Mouse (Mus musculus) pancreas, adult 10 weeks (tissue): ENCODE results near the gene Nrxn2. TPM values are rescaled to one million over a fixed set of nuclear protein-coding genes. Genes with fewer than 3 reads are reported as not detected.

Experiments used
- polyA plus RNA-seq: library from polyadenylated mRNA; stranded (reverse); fragments of 350-450 nt; fragmentation: Illumina TruSeq; extraction: RNeasy Lipid Tissue Mini Kit (QIAGEN cat#74804); gene quantifications from one replicate; pipeline ENCODE4 v1.2.3, GENCODE M21; 2015; ENCODE audit warnings: low read depth, low replicate concordance; ENCODE audit not compliant: insufficient read depth

The Nrxn2 gene
- 1.6 TPM for polyA plus RNA-seq

DNA sequence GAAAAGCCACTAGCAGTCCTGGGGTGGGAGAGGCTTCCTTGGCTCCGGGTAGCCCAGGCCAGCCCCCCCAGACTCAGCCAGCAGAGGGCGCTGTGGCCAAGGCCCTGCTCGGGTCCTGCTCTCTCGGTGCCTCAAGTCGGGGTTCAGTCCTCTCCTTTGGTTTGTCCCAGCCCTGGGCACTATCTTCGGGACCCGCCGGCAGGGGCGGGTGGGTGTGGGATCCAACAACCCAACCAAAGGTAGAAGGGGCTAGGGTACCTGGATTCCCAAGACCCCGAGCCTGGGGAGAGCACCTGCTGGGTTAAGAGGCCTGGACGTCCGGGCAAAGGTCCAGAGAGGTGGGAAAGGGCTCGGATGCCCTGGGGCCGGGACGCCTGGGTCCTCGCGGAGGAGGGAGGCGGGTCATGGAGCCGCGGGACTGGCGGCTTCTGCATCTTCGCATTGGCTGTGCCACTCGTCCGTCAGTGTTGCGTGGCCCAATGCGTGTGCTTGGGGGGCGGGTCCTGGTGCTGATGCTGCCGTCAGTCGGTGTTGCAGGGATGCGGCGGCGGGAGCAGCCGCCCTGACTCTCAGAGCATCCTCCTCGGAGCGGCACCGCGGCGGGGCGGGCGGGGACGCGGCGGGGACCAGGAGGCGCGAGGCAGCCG, at the start of gene Nrxn2:
Nrxn2 (plus strand) TSS at position 499 of the 647 bp plus-strand sequence.

DNA sequence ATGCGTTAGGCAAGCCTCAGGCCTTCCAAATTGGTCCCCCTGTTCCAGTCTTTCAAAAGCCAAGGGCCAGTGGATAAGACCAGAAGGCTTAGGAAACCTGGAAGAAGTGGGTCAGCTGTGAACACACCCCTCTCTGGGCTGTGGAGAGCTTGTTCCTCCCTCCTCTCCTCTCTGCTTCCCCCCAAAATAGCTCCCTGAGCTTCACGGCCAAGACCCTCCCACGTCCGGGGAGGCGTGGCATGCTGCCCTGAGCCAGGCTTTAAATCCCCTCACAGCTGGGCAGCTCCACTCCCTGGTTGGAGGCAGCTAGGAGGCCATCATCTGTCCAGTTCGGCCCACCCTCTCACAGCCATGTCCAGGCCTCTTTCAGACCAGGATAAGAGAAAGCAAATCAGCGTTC, 34.4 kb upstream of the Nrxn2 start, which contains the start of gene Pygm:
Pygm (plus strand) TSS at position 272 of the 400 bp plus-strand sequence.

DNA sequence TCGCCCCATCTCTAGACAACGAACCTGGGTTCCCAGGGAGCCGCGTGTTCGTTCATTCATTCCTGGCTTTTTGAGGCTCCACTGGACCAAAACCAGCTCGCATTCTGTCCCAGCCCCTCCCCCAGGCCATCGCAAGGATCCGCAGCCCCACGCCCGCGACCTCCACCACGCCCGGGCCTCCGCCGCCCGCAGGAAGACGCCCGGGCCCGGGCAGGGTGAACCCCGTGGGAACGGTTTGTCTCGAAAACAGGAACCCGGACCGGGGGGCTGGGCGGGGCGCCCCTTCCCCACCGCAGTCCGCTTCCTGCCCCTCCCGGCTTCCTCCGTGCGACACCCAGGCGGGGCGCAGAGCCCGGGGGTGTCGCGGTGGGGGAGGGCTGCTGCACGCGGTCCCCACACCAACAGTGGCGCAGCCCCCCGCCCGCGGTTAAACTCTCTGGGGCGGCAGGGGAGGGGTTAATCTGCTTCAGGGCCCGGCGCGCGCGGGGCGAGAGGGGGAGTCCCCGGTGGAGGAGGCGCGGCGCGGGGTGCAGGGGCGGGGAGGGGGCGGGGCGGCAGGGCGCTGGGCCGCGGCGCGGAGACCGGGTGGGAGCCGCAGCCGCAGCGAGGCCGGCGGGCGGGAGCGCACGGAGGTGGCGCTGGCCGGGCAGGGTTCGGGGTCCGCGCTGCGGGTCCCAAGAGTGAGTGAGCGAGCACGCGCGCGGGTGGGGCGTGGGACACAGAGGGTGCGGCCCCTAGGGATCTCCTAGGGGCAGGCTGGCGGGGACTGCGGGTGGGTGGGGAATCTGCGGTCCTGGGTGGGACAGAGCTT, 19.0 kb upstream of the Nrxn2 start, which contains the start of gene Rasgrp2:
Rasgrp2 (plus strand) TSS at position 56 of the 811 bp plus-strand sequence.

DNA sequence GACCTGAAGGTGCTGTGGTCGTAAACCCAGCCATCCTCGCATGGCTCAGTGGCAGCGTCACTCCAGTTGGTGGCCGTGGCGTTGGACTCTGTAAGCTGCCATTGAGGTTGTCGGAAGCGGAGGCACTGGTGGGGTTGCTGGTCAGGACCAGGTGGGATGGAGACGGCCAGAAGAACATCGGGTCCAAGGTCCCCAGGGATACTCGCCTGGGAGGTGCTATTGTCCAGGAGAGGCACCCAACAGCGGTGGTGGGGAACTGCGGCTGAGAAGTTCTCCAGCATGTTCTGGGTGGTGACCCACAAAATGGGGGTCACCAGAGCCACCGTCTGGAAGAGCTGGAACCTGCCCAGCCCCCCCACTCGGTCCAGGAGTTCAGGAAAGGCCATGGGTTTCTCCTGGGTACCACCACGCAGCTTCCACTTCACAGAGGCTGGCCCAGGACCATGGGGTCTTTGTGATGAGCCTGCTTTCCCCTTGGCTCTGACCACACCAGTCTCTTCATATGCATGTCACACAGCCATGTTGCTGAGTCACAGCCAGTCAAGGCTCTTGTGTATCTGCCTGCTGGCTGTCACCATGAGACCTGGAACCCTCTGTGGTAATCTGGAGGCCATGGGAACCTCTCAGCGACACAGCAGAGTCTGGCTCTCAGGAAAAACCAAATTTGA, 124.0 kb downstream of the Nrxn2 start, which contains the start of gene Slc22a12:
Slc22a12 (minus strand) TSS at position 666 of the 668 bp plus-strand sequence.

Other genes with a start within 250 kb of the Nrxn2 start
- not detected for gene Majin, start 234.3 kb upstream of the Nrxn2 start, polyA plus RNA-seq
- not detected for gene Gpha2, start 192.4 kb upstream of the Nrxn2 start, polyA plus RNA-seq
- 8.9 TPM for gene Ppp2r5b, start 182.9 kb upstream of the Nrxn2 start, polyA plus RNA-seq
- 8.4 TPM for gene Atg2a, start 177.1 kb upstream of the Nrxn2 start, polyA plus RNA-seq
- gene Ehd1, start 142.0 kb upstream of the Nrxn2 start, polyA plus RNA-seq, result 9.0 TPM
- gene Cdc42bpg, start 112.3 kb upstream of the Nrxn2 start, polyA plus RNA-seq, result 20.5 TPM
- 16.3 TPM for gene Men1, start 83.8 kb upstream of the Nrxn2 start, polyA plus RNA-seq
- gene Map4k2, start 77.6 kb upstream of the Nrxn2 start, polyA plus RNA-seq, result 23.5 TPM
- 54.5 TPM for gene Sf1, start 55.0 kb upstream of the Nrxn2 start, polyA plus RNA-seq
- 5.7 TPM for gene Pygm, start 34.3 kb upstream of the Nrxn2 start, polyA plus RNA-seq
- 16.9 TPM for gene Rasgrp2, start 19.4 kb upstream of the Nrxn2 start, polyA plus RNA-seq
- not detected for gene Slc22a12, start 124.3 kb downstream of the Nrxn2 start, polyA plus RNA-seq